Mouse (Mus musculus) layer of hippocampus, adult 9-11 months (tissue): ENCODE data around the gene Col7a1.

Experiments
- DNase-seq: peaks from one replicate; pipeline ENCODE4 v3.0.0; 2022

The Col7a1 gene

DNA sequence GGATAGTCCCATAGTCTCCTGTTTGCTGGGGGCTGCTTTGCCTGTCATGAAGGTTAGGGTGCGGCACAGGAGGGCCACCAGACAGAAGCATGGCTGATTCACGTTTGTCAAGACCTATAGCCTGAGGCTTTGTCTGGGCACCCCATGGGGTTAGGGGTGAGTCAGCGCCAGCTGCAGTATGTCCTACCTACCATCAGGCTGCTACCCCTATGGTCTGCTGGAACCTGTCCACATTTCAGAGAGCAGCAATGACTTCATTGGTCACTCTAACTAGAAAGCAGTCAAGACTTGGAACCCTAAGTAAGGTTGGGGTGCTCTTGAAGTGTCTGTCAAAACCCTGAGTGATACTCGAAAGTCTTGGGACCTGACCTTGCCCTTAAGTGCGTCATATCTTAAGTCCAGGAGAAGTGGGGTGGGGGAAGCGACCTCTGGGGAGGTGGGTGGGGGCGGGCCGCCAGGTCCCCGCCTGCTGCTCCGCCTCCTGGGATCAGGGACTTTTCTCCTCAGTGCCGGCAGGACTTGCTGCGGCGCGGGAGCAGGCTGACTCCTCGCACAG is at the start of gene Col7a1:
Gene Col7a1, plus strand, starts transcription at position 506 of the 556 bp plus-strand sequence.
- DNase-seq, result no peak

DNA sequence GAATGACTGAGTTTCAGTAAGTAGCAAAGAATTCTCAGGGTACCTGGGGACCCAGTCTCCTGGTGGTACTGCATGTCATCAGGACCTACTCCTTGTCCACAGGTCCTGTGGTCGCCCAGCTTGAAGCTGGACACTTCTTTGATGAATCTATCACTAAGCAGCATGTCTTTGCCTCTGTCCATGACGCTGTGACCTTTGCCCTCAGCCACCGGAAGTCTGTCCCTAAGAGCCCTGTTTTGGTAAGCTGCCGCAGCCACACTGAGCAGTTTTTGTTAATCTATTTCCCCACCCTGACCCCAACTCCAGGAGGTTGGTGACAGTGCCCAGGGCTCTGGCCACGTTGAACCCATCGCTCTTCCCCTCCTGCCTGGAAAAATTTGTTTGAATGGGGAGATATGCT is 41.1 kb upstream of the Col7a1 start:
- DNase-seq, result no peak

DNA sequence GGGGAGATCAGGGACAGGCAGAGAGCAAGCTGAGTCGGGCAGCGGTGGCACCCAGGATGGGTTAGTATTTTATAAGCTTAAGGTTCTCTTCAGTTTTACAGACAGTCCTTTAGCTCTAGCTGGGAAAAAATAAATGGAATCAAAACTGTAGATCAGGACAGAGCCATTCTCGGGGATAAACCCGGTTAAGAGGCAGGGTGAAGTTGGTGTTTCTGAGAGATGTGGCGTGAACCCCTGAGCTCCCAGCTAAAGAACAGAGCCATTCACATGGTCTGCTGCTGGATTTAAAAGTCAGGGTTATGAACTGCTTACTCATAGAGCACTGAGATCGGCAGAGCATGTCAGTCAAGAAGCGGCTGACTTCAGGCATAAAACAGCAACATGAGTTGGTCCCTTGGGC is 40.2 kb upstream of the Col7a1 start:
- DNase-seq, result no peak

DNA sequence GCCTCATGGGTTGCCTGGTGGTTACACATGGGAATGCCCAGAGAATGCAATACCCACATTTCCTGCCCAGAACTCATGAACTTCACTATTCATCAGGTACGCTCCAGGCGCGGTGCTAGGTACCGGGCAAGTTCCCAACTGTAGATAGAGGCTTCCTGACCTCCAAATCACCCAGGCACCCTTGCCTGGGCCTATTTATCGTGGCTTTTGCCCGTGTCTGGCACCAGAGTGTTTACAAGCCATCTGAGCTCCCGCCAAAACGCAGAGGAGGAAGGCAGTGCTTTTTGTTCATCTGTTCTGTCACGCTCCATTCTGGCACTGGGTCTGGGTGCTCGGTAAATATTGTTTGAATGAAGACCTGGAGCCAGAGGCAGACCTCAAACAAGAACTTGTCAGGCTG is 39.8 kb upstream of the Col7a1 start:
- no peak for DNase-seq

DNA sequence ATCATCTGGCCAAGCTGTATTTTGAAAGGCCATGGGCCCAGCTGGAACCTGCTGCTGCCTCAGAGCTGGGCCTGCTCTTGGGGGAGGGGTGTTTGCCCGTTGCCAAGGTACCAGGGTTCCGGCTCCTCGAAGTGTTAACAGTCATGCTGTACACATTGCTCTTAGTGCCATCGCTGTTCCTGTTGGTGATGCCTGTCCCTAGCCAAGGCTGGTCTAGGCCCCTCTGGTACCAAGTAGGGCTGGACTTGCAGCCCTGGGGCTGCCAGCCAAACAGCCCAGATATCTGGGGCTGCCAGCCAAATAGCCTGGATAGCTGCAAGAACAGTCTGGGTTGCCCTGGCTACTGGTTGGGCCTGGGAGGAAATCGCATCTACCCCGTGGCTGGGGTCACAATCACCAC is 38.9 kb upstream of the Col7a1 start, which contains the start of gene Tmem89:
Gene Tmem89, plus strand, starts transcription at position 129 of the 400 bp plus-strand sequence.
- DNase-seq, result peak; percentile 67

DNA sequence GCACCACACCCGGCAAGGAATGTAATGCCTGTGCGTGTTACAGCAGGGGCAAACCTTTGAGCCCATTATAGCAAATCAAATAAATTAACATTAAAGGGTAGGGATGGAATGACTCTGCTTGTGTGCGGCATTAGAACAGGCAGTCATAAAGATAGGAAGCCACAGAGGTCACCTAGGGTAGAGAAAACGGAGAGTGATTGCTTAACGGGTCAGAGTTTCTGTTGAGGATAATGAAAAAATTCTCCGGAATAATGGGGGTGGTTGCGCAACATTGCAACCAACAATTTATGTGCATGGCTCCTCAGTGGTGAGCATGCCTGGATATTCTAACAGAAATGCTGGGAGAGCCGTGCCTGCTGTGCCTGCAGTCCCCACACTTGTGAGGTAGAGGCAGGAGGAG is 27.5 kb upstream of the Col7a1 start:
- no peak for DNase-seq

DNA sequence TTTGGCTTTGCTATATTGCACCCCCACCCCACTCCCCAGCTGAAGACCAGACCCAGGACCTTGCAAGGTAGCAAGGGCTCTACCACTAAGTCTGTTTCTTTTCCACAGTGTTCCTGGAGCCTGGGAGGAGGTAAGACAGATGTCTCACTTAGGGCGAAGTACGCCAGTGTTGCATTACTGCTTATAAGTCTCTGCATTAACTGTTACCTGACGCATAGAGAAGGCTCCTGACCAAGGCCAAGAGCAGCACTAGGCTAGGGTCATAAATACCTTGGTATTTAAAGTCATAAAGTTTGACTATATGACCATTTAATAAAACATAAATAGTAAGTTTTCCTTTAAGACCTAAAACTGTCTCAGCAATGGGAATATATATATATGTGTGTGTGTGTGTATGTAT is 25.0 kb upstream of the Col7a1 start:
- no peak for DNase-seq

DNA sequence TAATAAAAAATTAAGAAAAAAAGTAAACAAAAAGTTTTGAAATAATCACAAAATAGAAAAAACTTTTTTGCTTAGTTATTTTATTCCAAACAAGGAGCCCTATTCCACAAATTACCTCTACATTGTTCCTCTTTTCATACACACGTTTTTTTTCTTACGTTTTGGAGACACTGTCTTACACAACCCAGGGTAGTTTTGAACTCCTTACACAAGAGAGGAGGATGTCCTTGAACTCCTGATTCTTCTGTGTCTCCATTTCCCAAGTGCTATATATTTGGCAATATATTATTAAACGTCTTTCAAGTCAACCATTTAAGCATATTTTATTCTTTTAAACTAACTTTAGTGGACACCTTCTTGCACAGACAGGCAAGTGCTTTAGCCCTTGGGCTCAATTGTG is 17.4 kb upstream of the Col7a1 start:
- DNase-seq, result no peak

DNA sequence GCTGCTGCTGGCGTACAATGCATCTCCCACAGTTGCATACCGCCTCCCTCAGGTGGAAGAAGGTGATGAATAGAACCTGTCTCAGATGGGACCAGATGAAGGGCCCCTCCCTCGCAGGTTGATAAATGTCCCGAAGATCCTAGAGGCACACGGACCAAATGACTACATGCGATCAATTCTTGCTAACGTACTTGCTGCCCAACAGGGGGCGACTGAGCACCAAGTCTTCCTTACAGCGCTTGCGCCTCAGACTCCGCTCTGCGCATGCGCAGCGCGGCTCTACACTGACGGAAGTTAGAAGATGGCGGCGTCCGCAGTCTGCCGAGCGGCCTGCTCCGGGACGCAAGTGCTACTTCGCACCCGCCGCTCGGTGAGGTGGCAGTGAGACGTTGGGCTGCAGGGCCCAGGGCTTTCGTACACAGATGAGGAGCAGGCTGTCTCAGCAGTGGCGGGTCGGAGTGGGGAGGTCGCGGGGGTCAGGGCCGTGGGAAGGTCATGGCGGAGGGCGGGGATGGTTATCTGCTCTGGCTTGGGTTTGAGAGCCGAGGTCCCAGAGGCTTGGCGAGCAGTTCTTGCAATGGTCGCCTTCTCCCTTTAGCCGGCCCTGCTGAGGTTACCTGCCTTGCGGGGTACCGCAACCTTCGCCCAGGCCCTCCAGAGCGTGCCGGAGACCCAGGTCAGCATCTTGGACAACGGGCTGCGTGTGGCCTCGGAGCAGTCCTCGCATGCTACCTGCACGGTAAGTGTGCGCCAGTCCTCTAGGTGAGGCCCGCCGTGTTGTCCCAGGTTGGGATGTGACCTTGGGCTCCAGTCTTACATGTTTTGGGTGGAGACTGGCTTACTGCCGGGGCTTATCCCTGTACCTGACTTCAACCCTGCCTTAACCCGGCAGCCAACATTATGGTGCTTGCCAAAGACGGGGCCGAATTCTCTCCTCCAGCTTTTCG is 16.7 kb upstream of the Col7a1 start, which contains the start of gene Uqcrc1:
Gene Uqcrc1, plus strand, starts transcription at position 216 of the 947 bp plus-strand sequence.
- DNase-seq, result peak; percentile 94

DNA sequence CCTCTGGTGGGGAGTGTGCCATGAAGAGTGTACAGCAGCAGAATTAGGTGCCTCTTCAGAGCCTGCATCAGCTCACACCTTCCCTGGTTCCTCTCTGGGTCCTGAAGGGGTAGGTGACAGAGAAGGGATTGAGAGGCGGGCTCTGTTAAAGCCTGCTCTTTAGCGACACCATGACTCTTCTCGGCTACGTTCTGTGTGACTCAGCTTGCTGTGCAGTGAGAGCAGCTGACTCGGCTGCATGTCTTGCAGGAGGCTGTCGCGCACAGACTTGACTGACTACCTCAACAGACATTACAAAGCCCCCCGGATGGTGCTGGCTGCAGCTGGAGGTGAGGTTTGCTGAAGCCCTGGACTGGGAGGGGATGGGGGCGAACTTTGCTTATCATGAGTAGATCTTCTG is 8.3 kb upstream of the Col7a1 start:
- no peak for DNase-seq

DNA sequence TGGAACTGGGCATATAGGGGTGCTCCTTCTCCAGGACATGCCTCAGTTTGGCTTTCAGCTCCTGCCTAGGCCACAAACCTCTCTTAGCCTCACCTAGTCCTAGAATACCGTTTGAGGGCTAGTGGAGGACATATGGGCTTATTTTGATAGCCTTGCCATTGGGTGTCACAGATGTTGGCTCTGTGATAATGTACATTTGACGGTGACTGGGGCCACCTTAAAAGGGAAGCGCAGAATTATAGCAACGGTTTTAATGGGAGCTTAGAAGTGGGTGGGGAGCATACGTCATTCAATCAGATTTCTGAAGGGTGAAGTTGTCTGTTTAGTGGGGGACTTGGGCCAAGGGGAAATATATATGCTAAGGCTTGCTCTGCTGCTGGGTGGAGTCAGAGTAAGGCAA is 7.8 kb upstream of the Col7a1 start:
- no peak for DNase-seq

DNA sequence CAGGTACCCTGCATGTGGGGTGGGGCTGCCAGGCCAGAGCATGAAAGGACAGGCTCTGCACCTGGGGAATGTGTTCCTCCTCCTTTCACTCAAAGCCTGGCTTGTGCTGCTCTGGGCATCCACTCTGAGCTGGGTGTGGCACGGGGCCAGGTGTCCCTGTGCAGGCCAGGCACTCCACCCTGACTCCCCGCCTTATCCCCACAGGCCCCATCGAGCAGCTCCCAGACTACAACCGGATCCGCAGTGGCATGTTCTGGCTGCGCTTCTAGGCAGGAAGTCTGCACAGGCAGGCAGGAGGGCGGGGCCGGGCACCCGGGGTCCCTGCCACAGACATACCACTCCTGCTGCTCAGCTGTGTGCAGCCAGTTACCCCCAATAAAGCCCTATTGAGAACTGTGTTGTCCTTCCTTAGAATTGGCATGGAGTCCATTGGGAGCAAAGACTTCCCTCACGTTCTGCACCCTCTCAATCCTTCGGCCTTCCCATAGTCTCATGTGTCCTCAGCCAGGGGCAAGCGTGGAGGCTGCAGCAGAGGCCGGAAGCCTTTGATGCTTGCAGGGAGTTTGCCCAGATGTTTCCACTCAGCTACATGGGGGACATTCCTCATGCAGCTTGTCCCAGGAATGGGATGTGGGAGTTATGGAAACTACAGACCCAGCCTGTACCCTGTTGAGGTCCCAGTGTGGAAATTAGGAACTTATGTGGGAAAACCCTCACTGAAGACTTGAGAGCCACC is 4.0 kb upstream of the Col7a1 start:
- DNase-seq, result no peak

DNA sequence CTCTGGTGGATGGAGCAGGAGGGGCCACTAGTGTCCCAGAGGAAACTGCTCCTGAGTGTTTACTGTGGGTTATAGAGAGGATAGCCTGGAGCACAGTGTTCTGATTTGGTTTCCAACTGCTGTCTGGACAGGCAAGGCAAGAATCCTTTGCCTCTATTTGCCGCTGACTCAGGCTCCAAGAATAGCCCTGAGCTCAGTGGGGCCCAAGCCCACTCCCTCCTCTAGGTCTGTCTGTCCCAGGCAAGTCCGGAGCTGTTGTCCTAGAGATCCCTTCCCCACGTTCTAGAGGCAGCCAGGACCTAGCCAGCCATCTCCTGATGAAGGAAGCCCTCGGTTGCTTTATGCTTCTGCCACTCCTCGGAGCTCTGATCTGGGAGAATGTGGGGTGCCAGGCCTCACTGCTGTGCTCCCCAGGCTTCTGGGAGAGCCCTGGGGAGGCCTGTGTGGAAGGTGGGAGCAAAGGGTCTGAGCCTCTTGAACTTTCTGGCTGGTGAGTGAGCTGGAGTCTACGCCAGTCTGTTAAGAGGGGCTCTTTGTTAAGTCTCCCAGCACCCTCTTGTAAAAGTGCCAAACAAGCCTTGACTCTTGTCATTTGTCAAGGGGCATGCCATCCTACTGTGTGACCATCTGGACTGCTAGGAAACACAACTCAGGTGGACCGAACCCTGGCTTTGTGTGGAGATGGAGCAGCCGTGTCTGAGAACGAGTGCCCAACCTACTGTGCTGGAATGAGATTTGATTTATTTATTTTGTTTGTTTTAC is 3.2 kb upstream of the Col7a1 start:
- DNase-seq, result no peak

DNA sequence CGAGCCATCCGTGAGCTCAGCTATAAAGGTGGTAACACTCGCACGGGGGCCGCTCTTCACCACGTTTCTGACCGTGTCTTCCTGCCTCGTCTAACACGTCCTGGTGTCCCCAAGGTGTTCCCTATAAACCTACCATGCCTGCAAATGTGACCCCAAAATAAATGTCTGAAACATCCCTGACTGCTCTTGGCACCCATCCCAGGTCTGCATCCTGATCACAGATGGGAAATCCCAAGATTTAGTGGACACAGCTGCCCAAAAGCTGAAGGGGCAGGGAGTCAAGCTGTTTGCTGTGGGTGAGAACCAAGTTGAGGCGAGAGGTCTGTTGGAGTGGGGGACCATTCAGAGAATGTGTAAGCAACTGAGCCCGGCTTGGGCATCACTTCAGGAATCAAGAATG is 1.9 kb downstream of the Col7a1 start:
- no peak for DNase-seq

DNA sequence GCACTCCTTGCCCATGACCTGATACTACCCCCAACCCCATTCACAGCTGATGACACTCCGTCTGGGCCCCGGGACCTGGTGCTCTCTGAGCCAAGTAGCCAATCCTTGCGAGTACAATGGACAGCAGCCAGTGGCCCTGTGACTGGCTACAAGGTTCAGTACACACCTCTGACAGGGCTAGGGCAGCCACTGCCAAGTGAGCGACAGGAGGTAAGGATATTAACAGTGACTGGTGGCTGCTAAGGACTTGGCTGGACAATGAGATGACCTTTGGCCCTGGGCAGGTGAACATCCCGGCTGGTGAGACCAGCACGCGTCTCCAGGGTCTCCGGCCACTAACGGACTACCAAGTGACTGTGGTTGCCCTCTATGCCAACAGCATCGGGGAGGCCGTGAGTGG is 2.5 kb downstream of the Col7a1 start:
- no peak for DNase-seq

DNA sequence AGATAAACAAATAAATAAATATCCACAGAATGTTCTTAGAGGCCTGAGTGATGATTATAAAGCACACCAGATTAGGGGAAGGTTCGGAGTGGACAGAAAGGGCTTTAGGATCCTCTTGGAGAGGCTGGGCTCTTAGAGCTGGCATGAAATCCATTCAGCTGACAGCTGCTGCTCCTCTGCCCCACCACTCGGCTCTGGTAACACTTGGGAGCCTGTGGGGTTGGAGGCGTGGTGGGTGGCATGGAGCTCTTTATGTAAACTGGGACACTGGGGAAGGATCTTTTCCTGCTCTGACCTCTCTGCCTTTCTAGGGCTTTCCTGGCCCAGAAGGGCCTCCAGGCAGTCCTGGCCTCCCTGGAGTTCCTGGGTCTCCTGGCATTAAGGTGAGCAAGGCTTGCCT is 10.2 kb downstream of the Col7a1 start:
- DNase-seq, result no peak

DNA sequence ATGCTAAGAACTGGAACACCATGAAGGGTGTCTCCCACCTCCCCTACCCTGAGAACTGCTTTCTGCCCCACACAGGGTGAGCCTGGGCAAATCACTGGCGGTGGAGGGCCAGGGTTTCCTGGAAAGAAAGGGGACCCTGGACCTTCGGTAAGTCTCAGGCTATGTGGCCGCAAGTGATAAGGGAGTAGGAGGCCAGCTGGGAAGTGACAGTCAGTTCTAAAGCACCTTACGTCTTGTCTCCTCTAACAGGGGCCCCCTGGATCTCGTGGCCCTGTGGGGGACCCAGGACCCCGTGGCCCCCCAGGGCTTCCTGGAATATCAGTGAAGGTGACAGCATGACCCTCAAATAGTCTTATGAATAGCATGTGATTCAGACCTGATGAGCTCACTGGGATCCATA is 11.0 kb downstream of the Col7a1 start:
- no peak for DNase-seq

DNA sequence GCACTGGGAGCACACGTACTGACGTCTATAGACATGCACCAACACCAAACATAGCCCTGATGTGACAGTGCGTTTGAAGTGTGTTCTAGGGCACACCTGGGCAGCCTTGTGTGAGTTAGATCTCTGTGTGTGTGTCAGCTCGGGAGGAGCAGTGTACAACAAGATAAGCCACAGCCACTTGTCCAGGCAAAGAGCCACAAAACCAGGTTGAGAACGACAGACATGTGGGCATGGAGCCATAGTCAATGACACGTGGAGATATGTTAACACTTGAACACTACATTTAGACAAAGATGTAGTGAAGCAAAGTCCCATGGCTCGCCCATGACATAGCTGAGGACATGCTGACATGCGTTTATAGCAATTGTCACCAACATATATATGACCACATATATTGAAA is 17.2 kb downstream of the Col7a1 start:
- no peak for DNase-seq

DNA sequence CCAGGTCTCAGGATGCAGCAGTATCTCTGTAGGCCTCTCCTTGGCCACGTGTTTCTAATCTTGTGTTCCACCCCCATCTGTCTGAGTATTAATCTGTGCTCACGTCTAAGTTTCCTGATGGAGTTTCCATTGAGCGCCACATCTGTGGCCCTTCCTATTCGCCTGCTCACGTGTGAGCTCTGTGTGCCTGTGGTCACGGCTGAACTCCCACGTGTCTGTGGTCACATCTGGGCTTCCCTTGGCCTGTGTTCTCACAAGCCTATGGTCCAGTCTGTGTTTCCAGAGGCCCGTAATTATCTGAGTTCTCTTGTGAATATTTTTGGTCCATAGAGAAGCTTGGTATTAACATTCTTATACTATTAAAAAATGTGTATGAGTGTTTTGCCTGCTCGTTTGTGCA is 23.1 kb downstream of the Col7a1 start:
- no peak for DNase-seq

DNA sequence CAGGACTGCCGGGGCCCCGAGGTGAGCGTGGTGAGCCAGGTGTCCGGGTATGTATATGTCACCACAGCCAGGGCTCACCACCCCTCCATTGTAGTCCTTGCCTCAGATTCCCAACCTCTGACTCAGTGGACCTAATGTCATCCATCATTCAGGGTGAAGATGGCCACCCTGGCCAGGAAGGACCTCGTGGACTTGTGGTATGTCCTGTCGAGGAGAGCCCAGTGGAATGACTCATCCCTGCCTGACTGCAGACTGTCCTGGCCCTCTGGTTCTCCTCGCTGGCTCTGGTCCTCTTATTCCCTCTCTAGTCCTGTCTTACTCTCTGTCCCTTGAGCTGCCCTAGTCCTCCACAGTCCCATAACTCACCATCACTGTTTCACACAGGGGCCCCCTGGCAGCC is 24.6 kb downstream of the Col7a1 start:
- no peak for DNase-seq

DNA sequence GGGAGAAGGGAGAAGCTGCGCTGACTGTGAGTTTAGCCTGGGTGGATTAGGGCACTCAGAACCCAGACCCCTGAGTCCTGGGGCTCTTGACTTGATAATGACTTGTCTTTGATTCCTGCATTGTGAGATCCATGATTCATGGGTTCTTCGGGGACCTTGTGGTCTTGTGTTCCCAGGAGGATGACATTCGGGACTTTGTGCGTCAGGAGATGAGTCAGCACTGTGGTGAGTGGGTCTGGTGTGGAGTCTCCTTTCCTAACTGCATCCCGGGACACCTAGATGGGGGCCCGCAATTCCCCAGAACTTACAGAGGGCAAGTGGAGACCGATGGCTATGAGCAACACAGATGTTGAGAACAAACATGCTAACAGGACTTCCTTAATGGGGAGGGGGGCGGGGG is 29.1 kb downstream of the Col7a1 start:
- DNase-seq, result no peak

DNA sequence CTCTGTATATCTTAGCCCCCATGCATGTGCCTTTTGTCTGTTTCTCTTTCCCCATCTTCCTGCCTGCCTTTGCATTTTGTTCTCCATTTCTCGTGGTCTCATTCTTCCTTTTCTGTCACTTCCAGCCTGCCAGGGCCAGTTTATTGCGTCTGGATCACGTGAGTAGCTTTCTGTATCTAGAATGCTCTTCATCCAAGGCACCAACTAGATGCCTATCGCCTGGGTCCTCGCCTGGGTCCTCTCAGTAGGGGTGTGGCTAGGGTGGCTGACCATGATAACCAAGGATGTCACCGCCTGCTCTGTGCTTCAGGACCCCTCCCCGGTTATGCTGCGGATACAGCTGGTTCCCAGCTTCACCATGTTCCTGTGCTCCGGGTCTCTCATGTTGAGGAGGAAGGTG is 29.8 kb downstream of the Col7a1 start:
- no peak for DNase-seq

DNA sequence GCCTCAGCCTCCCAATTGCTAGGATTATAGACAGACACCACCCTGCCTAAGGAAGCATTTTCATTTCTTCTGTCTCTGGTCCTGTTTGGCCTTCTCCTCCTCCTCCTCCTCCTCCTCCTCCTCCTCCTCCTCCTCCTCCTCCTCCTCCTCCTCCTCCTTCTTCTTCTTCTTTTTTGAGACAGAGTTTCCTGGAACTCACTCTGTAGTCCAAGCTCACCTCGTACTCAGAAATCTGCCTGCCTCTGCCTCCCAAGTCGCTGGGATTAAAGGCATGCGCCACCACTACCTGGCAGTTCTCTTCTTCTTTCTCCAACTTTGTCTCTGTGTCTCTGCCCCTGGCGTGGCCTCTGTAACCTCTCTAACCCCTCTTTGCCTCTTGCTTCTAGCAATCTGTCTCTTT is 32.3 kb downstream of the Col7a1 start, which contains the start of gene Ucn2:
Gene Ucn2, plus strand, starts transcription at position 301 of the 400 bp plus-strand sequence.
- DNase-seq, result no peak
